Mouse (Mus musculus): Measurements from ENCODE around the gene Fastkd2. TPM values are rescaled to one million over a fixed set of nuclear protein-coding genes. Genes with fewer than 3 reads are reported as not detected.

Fastkd2 gene
- polyA plus RNA-seq, 1 experiment from 2014 or later: 35.2 TPM

- Histone ChIP-seq H3K9ac (ENCODE audit: low read depth, low read length) (no peak within 1 kb of the TSS), H3K27ac (ENCODE audit: low read depth, low read length) (no peak within 1 kb of the TSS), H3K4me3 (ENCODE audit: low read depth, low read length) (no peak within 1 kb of the TSS), H3K9me3 (ENCODE audit: control insufficient read depth) (no peaks in the 10 kb centered on the region), H3K27me3 (replicated peaks; ENCODE audit: control insufficient read depth, insufficient read depth, low read length) (no peaks in the 10 kb centered on the region), H3K36me3 (ENCODE audit: control insufficient read depth, insufficient read depth) (no peaks in the 10 kb centered on the region), H3K4me1 (replicated peaks; ENCODE audit: control insufficient read depth, insufficient read depth, low read length) (no peaks in the 10 kb centered on the region), H3K4me2 (replicated peaks; ENCODE audit: low read depth) (no peak within 1 kb of the TSS)
- no peak for ATAC-seq
- 71% methylated on average over 5 of the region's 5 CpGs for WGBS
- no peak for TF ChIP-seq CTCF (IDR thresholded peaks at IDR 0.05; ENCODE audit: low read depth)
Measured at GRCm38 (mm10) chr1:63769167-63769566, 38.8 kb downstream of the Fastkd2 start, which contains the start of gene 4933402D24Rik. Gene 4933402D24Rik (minus strand): TSS chr1:63769267.

DNA sequence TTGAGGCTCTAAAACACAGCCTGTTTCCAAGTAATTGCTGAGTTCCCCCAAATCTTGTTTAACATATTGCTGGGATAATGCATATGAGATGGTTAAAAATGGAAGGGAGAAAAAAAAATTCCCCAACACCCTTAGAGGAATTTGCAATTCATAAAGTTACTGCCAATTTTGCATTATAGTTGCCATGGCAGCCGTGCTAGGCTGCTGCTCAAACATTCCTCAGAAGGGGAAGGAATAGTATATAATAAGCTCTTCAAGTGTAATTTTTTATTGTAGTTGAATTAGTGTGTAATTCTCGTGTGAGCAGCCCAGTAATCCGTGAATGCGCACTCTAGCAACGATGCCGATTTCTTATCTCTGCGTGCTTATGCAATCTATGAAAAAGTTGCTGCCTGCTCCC is 39.9 kb downstream of the Fastkd2 start:
- ATAC-seq: no peak
- Histone ChIP-seq H3K27ac (ENCODE audit: low read depth, low read length) (no peak overlapping the region), H3K9ac (ENCODE audit: low read depth, low read length) (no peak overlapping the region), H3K27me3 (replicated peaks; ENCODE audit: control insufficient read depth, insufficient read depth, low read length) (no peaks in the 10 kb centered on the region), H3K4me3 (ENCODE audit: low read depth, low read length) (no peak overlapping the region), H3K36me3 (ENCODE audit: control insufficient read depth, insufficient read depth) (no peaks in the 10 kb centered on the region), H3K4me1 (replicated peaks; ENCODE audit: control insufficient read depth, insufficient read depth, low read length) (no peaks in the 10 kb centered on the region), H3K4me2 (replicated peaks; ENCODE audit: low read depth) (no peak overlapping the region), H3K9me3 (ENCODE audit: control insufficient read depth) (no peaks in the 10 kb centered on the region)
- WGBS: 62% methylated on average over 7 of the region's 7 CpGs
- TF ChIP-seq CTCF (IDR thresholded peaks at IDR 0.05; ENCODE audit: low read depth): no peak

DNA sequence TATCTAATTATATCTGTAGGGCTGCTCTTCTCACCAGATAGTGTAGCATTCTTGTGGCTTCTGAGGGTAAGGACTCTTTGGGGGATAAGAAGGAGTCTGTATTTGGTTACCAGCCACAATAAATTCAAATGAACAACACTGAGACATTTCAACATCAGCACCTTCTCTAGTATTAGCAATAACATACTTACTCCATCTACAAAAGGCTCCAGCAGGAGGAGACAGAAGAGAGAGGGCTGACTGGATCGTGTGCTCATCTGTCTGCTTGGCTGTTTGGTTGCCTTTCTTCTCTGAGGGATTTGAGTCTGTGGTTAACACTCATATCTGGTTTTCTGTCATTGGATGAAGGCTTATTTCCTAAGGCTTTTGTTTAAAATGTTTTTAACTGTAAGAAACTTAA is 46.0 kb downstream of the Fastkd2 start:
- Histone ChIP-seq H3K27ac (ENCODE audit: low read depth, low read length) (no peak overlapping the region), H3K9me3 (ENCODE audit: control insufficient read depth) (no peaks in the 10 kb centered on the region), H3K4me2 (replicated peaks; ENCODE audit: low read depth) (no peak overlapping the region), H3K4me1 (replicated peaks; ENCODE audit: control insufficient read depth, insufficient read depth, low read length) (no peaks in the 10 kb centered on the region), H3K4me3 (ENCODE audit: low read depth, low read length) (no peak overlapping the region), H3K36me3 (ENCODE audit: control insufficient read depth, insufficient read depth) (no peaks in the 10 kb centered on the region), H3K27me3 (replicated peaks; ENCODE audit: control insufficient read depth, insufficient read depth, low read length) (no peaks in the 10 kb centered on the region), H3K9ac (ENCODE audit: low read depth, low read length) (no peak overlapping the region)
- no peak for TF ChIP-seq CTCF (IDR thresholded peaks at IDR 0.05; ENCODE audit: low read depth)
- ATAC-seq: no peak
- 59% methylated on average over 1 of the region's 1 CpGs for WGBS

DNA sequence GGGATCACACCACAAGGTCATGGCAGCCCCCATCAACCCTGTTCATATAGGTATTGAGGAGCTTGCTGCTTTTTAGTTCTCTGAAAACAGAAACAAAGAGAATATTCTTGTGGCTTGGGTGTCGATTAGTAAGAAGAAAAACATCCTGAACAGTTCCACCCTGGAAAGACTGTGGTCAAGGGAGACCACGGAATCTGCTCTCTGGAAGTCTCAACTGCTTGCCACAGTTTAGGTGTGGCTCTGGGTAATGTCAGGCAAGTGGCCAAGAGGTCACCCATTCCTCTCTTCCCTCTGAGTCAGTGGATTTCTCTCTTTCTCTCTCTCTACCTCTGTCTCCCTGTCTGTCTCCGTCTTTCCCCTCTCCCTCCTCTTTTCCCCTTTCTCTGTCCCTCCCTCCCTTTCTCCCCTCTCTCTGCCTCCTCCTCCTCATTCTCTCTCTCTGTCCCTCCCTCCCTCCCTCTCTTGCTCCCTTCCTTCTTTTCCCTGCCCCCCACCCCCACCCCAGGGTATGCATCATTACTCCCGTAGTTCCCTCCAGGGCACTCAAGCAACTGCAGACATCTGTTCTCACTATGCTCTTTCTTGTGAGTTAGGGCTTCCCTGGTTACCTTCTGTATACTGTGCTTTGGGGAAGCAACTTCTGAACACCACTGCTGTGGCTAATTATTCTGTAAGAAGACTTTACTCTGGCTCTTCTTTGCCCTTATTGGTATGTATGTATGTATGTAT is 46.7 kb downstream of the Fastkd2 start:
- no peak for ATAC-seq
- Histone ChIP-seq H3K9me3 (ENCODE audit: control insufficient read depth) (no peaks in the 10 kb centered on the region), H3K36me3 (ENCODE audit: control insufficient read depth, insufficient read depth) (no peaks in the 10 kb centered on the region), H3K4me3 (ENCODE audit: low read depth, low read length) (no peak overlapping the region), H3K4me1 (replicated peaks; ENCODE audit: control insufficient read depth, insufficient read depth, low read length) (no peaks in the 10 kb centered on the region), H3K4me2 (replicated peaks; ENCODE audit: low read depth) (no peak overlapping the region), H3K9ac (ENCODE audit: low read depth, low read length) (no peak overlapping the region), H3K27ac (ENCODE audit: low read depth, low read length) (no peak overlapping the region), H3K27me3 (replicated peaks; ENCODE audit: control insufficient read depth, insufficient read depth, low read length) (no peaks in the 10 kb centered on the region)
- 62% methylated on average over 4 of the region's 4 CpGs for WGBS
- TF ChIP-seq CTCF (IDR thresholded peaks at IDR 0.05; ENCODE audit: low read depth): no peak

DNA sequence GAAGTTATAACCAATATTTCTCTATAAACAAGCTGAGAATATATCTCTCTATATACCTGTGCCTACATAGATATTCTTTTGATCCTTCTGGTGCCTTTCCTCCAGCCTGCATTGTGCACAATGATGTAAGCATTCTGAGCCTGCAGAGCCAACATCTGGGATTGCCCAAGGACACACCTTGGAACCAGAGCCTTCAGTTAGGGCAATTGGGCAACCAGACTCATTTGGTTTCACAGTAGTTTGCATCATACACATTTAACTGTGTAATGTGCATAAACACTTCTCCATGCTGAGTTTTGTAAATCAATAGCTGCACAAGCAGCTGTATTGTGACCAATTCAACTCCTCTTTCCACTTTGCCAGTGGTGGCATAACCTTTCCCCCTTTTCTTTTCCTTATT is 63.9 kb downstream of the Fastkd2 start:
- H3K9ac ChIP-seq (ENCODE audit: low read depth, low read length): no peak overlapping the region
- no peak overlapping the region for H3K4me2 ChIP-seq (replicated peaks; ENCODE audit: low read depth)
- no peak overlapping the region for H3K27ac ChIP-seq (ENCODE audit: low read depth, low read length)
- TF ChIP-seq CTCF (IDR thresholded peaks at IDR 0.05; ENCODE audit: low read depth): no peak
- H3K9me3 ChIP-seq (ENCODE audit: control insufficient read depth): no peaks in the 10 kb centered on the region
- H3K36me3 ChIP-seq (ENCODE audit: control insufficient read depth, insufficient read depth): no peaks in the 10 kb centered on the region
- no peak overlapping the region for H3K4me3 ChIP-seq (ENCODE audit: low read depth, low read length)
- ATAC-seq: no peak
- H3K27me3 ChIP-seq (replicated peaks; ENCODE audit: control insufficient read depth, insufficient read depth, low read length): no peaks in the 10 kb centered on the region
- H3K4me1 ChIP-seq (replicated peaks; ENCODE audit: control insufficient read depth, insufficient read depth, low read length): no peaks in the 10 kb centered on the region

Other genes starting within 250 kb of the Fastkd2 start
- gene Gm39653, start 114.6 kb upstream of the Fastkd2 start, polyA plus RNA-seq (2015; fragmentation: Nextera tagmentation; extraction: Ambion mirVana): not detected in 2 replicates
- not detected in 2 replicates for gene Dytn, start 43.7 kb upstream of the Fastkd2 start, polyA plus RNA-seq (2015; fragmentation: Nextera tagmentation; extraction: Ambion mirVana)
- not detected in 2 replicates for gene Mdh1b, start 296 bp upstream of the Fastkd2 start, polyA plus RNA-seq (2015; fragmentation: Nextera tagmentation; extraction: Ambion mirVana)
- not detected in 2 replicates for gene 4933402D24Rik, start 38.7 kb downstream of the Fastkd2 start, polyA plus RNA-seq (2015; fragmentation: Nextera tagmentation; extraction: Ambion mirVana)

Data from intestine, postnatal 0 days (tissue).